Mouse (Mus musculus): ENCODE results near the gene Nfkb2.

- no peak for TF ChIP-seq CTCF (IDR thresholded peaks at IDR 0.05; ENCODE audit: extremely low read depth, insufficient read length, insufficient replicate concordance, low read depth, low read length)
- TF ChIP-seq POLR2A (IDR thresholded peaks at IDR 0.05; ENCODE audit: low read depth, low read length): no peak
Measured at GRCm38 (mm10) chr19:46285631-46286030, 18.5 kb upstream of the Nfkb2 start.
